Mouse (Mus musculus): ENCODE measurements around the gene Spsb1.

Spsb1 gene

GRCm38 (mm10) chr4:149855892-149856807 is 98.7 kb downstream of the Spsb1 start:
- no peak for DNase-seq (ENCODE audit: extremely low spot score)

DNA sequence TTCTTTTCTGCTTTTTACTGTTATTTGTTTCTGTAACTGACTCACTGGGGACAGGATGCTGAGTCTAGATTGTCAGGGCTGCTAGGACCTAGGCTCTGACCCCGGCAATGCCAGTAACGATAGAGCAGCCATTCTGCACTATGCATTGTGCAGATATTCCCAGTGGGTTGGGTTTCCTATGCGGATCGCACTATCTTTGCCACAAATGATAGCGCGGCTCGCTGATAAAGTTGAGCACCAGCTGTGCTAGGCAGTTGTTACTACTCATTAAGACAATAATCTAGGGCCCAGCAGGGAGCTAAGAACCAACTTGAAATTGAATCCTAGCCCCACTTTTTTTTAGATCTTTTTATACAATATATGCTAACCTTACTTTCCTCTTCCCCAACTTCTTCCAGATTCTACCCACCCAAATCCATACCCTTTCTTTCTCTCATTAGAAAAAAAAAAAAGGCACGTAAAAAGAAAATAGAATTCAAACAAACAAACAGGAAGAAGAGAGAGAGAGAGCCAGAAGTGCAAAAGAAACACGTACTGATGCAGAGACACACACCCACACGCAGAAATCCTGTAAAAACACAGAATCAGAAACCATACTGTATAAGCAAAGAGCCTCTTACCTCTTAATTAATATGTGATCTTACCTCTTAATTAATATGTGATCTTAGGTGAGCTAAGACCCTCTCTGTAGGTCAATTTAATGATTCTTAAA is 99.5 kb downstream of the Spsb1 start:
- no peak for DNase-seq (ENCODE audit: extremely low spot score)

DNA sequence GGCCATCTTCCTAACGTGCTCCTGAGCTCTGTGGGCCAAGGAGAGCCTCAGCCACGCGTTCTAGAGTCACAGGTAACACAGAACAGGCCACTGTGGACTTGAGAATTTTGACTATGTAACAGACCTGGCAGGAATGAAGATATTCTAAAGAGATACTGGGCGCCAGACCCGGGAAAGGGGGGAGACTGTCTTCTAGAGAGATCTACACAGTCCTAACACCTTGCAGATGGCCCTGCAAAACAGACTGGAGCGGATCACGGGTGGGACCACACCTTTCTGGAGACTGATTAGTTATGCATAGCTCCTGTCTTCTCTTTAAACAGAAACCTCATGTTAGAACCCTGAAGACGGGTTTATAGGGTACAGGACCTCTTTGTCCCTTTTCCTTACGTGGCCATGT is 100.1 kb downstream of the Spsb1 start:
- no peak for DNase-seq (ENCODE audit: extremely low spot score)

GRCm38 (mm10) chr4:149854301-149854708 is 100.5 kb downstream of the Spsb1 start:
- DNase-seq (ENCODE audit: extremely low spot score), result peak; percentile 77

DNA sequence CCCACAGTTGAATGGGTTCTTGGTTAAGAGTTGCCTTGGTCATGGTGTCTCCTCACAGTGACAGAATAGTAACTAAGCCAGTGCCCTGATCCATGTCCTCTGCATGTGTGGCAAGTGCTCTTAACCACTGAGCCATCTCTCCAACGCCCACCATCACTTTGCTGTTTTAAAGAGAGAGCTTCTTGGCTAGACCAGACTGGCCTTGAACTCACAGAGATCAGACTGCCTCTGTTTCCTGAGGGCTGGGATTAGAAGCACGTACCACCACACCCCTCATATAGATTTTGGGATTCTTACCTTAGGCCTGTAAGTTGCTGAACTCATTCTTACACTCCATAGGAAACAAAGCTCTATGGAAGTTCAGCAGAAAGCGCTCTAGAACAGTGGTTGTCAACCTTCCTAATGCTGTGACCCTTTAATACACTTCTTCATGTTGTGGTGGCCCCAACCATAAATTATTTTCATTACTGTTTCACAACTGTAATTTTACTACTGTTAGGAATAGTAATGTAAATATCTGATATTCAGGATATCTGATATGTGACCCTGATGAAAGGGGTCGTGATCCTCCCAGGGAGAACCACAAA is 101.1 kb downstream of the Spsb1 start:
- DNase-seq (ENCODE audit: extremely low spot score), result no peak

- no peak for DNase-seq (ENCODE audit: extremely low spot score)
Measured at GRCm38 (mm10) chr4:149851554-149851953, 103.3 kb downstream of the Spsb1 start.

GRCm38 (mm10) chr4:149850674-149851073 is 104.2 kb downstream of the Spsb1 start:
- DNase-seq (ENCODE audit: extremely low spot score), result no peak

GRCm38 (mm10) chr4:149850045-149850444 is 104.8 kb downstream of the Spsb1 start:
- no peak for DNase-seq (ENCODE audit: extremely low spot score)

- no peak for DNase-seq (ENCODE audit: extremely low spot score)
Measured at GRCm38 (mm10) chr4:149849035-149849434, 105.8 kb downstream of the Spsb1 start.

DNA sequence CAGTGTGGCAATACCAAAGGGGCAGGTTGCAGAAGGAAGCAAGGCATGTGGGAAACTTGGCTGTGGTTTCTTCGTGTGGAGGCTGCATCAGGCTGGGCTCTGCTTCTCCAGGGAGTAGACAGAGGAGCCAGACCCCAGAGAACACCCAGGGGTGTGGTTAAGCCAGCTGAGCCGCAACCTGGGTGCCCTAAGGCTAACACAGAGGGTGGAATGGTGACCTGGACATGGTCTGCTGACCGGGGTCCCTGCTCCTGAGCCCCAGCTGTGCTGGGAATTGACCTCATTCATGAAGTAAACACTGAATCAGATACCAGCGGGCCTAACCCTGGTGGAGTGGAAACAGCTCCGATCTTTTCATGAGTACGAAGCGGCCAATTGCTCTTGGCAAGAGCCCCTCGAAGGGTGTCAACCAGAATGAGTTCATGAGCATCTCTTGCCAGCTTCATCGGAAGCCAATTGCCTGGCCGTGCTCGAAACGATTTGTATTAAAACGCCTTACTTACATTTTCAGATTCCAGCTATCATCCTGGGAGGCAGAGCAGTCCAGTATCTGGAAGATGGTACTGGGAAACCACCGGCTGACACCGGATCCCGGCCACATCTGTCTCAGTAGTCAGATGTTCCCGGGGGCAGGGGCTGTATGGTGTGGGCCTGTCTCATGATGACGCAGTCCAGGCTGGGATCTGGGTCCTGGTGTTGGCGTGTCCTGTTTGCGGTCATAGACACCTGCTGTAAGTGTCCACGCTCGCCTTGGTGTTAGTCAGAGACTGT is 107.8 kb downstream of the Spsb1 start:
- DNase-seq (ENCODE audit: extremely low spot score), result no peak
